Mouse (Mus musculus): Measurements from ENCODE around the gene Gm21958. TPM values are rescaled to one million over a fixed set of nuclear protein-coding genes. Genes with fewer than 3 reads are reported as not detected.

Gene Gm21958
- polyA plus RNA-seq, 1 experiment = not detected

Other genes with a start within 250 kb of the Gm21958 start
- gene Supt20, start 21.5 kb downstream of the Gm21958 start, polyA plus RNA-seq (2012; rRNA removed) = 50.8 and 51.2 TPM in 2 replicates
- gene Exosc8, start 21.0 kb upstream of the Gm21958 start, polyA plus RNA-seq (2012; rRNA removed) = 19.4 and 25.1 TPM in 2 replicates
- 22.1 and 27.3 TPM in 2 replicates for gene Alg5, start 21.2 kb upstream of the Gm21958 start, polyA plus RNA-seq (2012; rRNA removed)
- 0.96 and 1.0 TPM in 2 replicates for gene Smad9, start 41.2 kb upstream of the Gm21958 start, polyA plus RNA-seq (2012; rRNA removed)
- 14.5 and 19.3 TPM in 2 replicates for gene Rfxap, start 93.4 kb upstream of the Gm21958 start, polyA plus RNA-seq (2012; rRNA removed)
- gene Sertm1, start 201.5 kb upstream of the Gm21958 start, polyA plus RNA-seq (2012; rRNA removed) = not detected in 2 replicates

Measured in gonadal fat pad, adult 2 months (tissue).